Mouse (Mus musculus) heart, postnatal 0 days (tissue): ENCODE data around the gene Kcnk5. TPM values are rescaled to one million over a fixed set of nuclear protein-coding genes. Genes with fewer than 3 reads are reported as not detected.

Experiments used
- ATAC-seq: fragments of 200-750 bp; cut with Nextera tagmentation; 2 replicates; pipeline ENCODE4 v1.8.0; 2017; ENCODE audit warnings: low read depth, moderate number of reproducible peaks, moderate library complexity; ENCODE audit not compliant: insufficient read depth
- DNase-seq: peaks from one replicate; pipeline ENCODE4 v3.0.0-alpha.2; 2016; ENCODE audit warnings: low spot score
- H3K27ac ChIP-seq: fragments of 300-500 bp; sonication (generic); 2 replicates; pipeline ENCODE4 v1.5.1; 2014; ENCODE audit warnings: low read depth, mild to moderate bottlenecking
- H3K27me3 ChIP-seq: fragments of 300-500 bp; sonication (generic); 2 replicates; pipeline ENCODE4 v1.6.1; 2014; ENCODE audit warnings: low read length, mixed read lengths; ENCODE audit not compliant: control insufficient read depth, insufficient read depth
- H3K36me3 ChIP-seq: fragments of 300-500 bp; sonication (generic); replicated peaks from 2 replicates; pipeline ENCODE4 v1.6.1; 2014; ENCODE audit warnings: low read length, mixed read lengths; ENCODE audit not compliant: control insufficient read depth, insufficient read depth
- H3K4me1 ChIP-seq: fragments of 300-500 bp; sonication (generic); 2 replicates; pipeline ENCODE4 v1.6.1; 2014; ENCODE audit warnings: antibody characterized with exemption; ENCODE audit not compliant: control insufficient read depth, insufficient read depth
- H3K4me2 ChIP-seq: fragments of 300-500 bp; sonication (generic); 2 replicates; pipeline ENCODE4 v1.6.1; 2014; ENCODE audit warnings: low read depth, mild to moderate bottlenecking, low read length, moderate library complexity
- H3K4me3 ChIP-seq: fragments of 300-500 bp; sonication (generic); 2 replicates; pipeline ENCODE4 v1.5.1; 2014; ENCODE audit warnings: low read depth, low read length
- H3K9ac ChIP-seq: fragments of 300-500 bp; sonication (generic); replicated peaks from 2 replicates; pipeline ENCODE4 v1.6.1; 2014; ENCODE audit warnings: low read depth, low read length, mixed read lengths
- H3K9me3 ChIP-seq: fragments of 300-500 bp; sonication (generic); replicated peaks from 2 replicates; pipeline ENCODE4 v1.6.1; 2016; ENCODE audit warnings: low read length; ENCODE audit not compliant: control insufficient read depth
- CTCF ChIP-seq: IDR thresholded peaks from 2 replicates; pipeline ENCODE4 v1.5.1; 2016; ENCODE audit warnings: antibody characterized with exemption, control low read depth, low read depth
- EP300 ChIP-seq: IDR thresholded peaks from 2 replicates; pipeline ENCODE4 v1.6.1; 2016; ENCODE audit warnings: antibody characterized with exemption, low read depth
- WGBS: fragments of 180-500 bp; shearing (Covaris S2); extraction: QIAGEN DNeasy Blood & Tissue Kit; methylation state at CpG from one replicate; pipeline ENCODE4 v1.1.7; 2014; 5-methylcytosine and 5-hydroxymethylcytosine counted together
- polyA plus RNA-seq: library from polyadenylated mRNA; unstranded; fragments of >200 nt; fragmentation: Nextera tagmentation; extraction: Ambion mirVana; gene quantifications from 2 replicates; pipeline ENCODE4 v1.2.1, GENCODE M21; 2015
- total RNA-seq: library from RNA; depleted of rRNA; stranded (reverse); fragments of >200 nt; gene quantifications from 2 replicates; pipeline ENCODE4 v1.2.3, GENCODE M21; 2014; ENCODE audit warnings: low replicate concordance

Gene Kcnk5
- total and polyA plus RNA-seq, 2 experiments from 2014 or later, result 0.86 to 1.8 TPM

- no peaks in the 10 kb centered on the region for H3K9me3 ChIP-seq
- under 1% methylated on average over 24 of the region's 24 CpGs for WGBS
- DNase-seq (no peak), ATAC-seq (no peak)
- no peak overlapping the region for H3K27ac ChIP-seq
- peak overlapping the region; percentile 4 for H3K9ac ChIP-seq
- H3K4me3 ChIP-seq, result peak overlapping the region; percentile 52
- 0 out of 2 replicates have a peak, but pooled peaks cover 4% of the 10 kb centered on the region for H3K27me3 ChIP-seq
- no peaks in the 10 kb centered on the region for H3K36me3 ChIP-seq
- peak overlapping the region; percentile 72 for H3K4me2 ChIP-seq
- TF ChIP-seq EP300 (no peak), CTCF (no peak)
- peaks cover 11% of the 10 kb centered on the region for H3K4me1 ChIP-seq
These were observed 852 bp downstream of the Kcnk5 start for GRCm38 (mm10) chr14:20180751-20181162.

- H3K4me3 ChIP-seq, result peak overlapping the region; percentile 52
- peaks cover 11% of the 10 kb centered on the region for H3K4me1 ChIP-seq
- no peak for DNase-seq
- no peak overlapping the region for H3K27ac ChIP-seq
- peak overlapping the region; percentile 72 for H3K4me2 ChIP-seq
- 0 out of 2 replicates have a peak, but pooled peaks cover 4% of the 10 kb centered on the region for H3K27me3 ChIP-seq
- WGBS, result 15% methylated on average over 6 of the region's 6 CpGs
- TF ChIP-seq CTCF, result no peak
- TF ChIP-seq EP300, result no peak
- peak overlapping the region; percentile 4; the same call in 1 of the 2 replicates for H3K9ac ChIP-seq
- ATAC-seq, result no peak
- no peaks in the 10 kb centered on the region for H3K36me3 ChIP-seq
- no peaks in the 10 kb centered on the region for H3K9me3 ChIP-seq
These were observed 1.3 kb downstream of the Kcnk5 start for GRCm38 (mm10) chr14:20180304-20180703.

GRCm38 (mm10) chr14:20179731-20180280, 1.8 kb downstream of the Kcnk5 start:
- 80% methylated on average over 5 of the region's 5 CpGs for WGBS
- TF ChIP-seq EP300 (no peak), CTCF (no peak)
- H3K4me3 ChIP-seq, result no peak overlapping the region

GRCm38 (mm10) chr14:20179080-20179479, 2.5 kb downstream of the Kcnk5 start:
- TF ChIP-seq CTCF, result no peak
- no peak for TF ChIP-seq EP300
- H3K9me3 ChIP-seq, result no peaks in the 10 kb centered on the region
- no peak overlapping the region for H3K9ac ChIP-seq
- no peak overlapping the region for H3K4me2 ChIP-seq
- H3K27me3 ChIP-seq, result 0 out of 2 replicates have a peak, but pooled peaks cover 4% of the 10 kb centered on the region
- no peak overlapping the region for H3K4me3 ChIP-seq
- H3K27ac ChIP-seq, result no peak overlapping the region
- no peaks in the 10 kb centered on the region for H3K36me3 ChIP-seq
- DNase-seq (no peak), ATAC-seq (no peak)
- 76% methylated on average over 3 of the region's 3 CpGs for WGBS
- H3K4me1 ChIP-seq, result peaks cover 11% of the 10 kb centered on the region

More at GRCm38 (mm10) chr14:20179731-20180280, 1.8 kb downstream of the Kcnk5 start:
- Histone ChIP-seq H3K27me3 (0 out of 2 replicates have a peak, but pooled peaks cover 4% of the 10 kb centered on the region), H3K4me1 (peaks cover 11% of the 10 kb centered on the region), H3K27ac (no peak overlapping the region), H3K36me3 (no peaks in the 10 kb centered on the region), H3K9me3 (no peaks in the 10 kb centered on the region), H3K4me2 (peak overlapping the region; percentile 72; the same call in 1 of the 2 replicates), H3K9ac (no peak overlapping the region)
- ATAC-seq (no peak), DNase-seq (no peak)

GRCm38 (mm10) chr14:20178593-20178992, 3.0 kb downstream of the Kcnk5 start:
- 49% methylated on average over 4 of the region's 4 CpGs for WGBS

More at GRCm38 (mm10) chr14:20178593-20178992, 3.0 kb downstream of the Kcnk5 start:
- no peak for DNase-seq
- no peak overlapping the region for H3K4me2 ChIP-seq
- no peaks in the 10 kb centered on the region for H3K9me3 ChIP-seq
- peaks cover 11% of the 10 kb centered on the region for H3K4me1 ChIP-seq
- no peak for TF ChIP-seq CTCF
- 0 out of 2 replicates have a peak, but pooled peaks cover 4% of the 10 kb centered on the region for H3K27me3 ChIP-seq
- no peak overlapping the region for H3K27ac ChIP-seq
- no peaks in the 10 kb centered on the region for H3K36me3 ChIP-seq
- H3K9ac ChIP-seq, result no peak overlapping the region
- no peak overlapping the region for H3K4me3 ChIP-seq
- no peak for ATAC-seq
